Mouse (Mus musculus) megakaryocyte, embryonic 14.5 days (primary cell): Measurements from ENCODE around the gene Nup35. TPM values are rescaled to one million over a fixed set of nuclear protein-coding genes. Genes with fewer than 3 reads are reported as not detected.

Source experiments
- H3K27me3 ChIP-seq: replicated peaks from 2 replicates; pipeline ENCODE3; 2012; ENCODE audit warnings: inconsistent platforms
- H3K36me3 ChIP-seq: replicated peaks from 2 replicates; pipeline ENCODE3; 2012; ENCODE audit warnings: low read length, inconsistent platforms, mixed read lengths
- H3K4me1 ChIP-seq: 2 replicates; pipeline ENCODE4 v1.6.1; 2012; ENCODE audit warnings: inconsistent platforms
- H3K4me3 ChIP-seq: replicated peaks from 2 replicates; pipeline ENCODE3; 2012; ENCODE audit warnings: moderate library complexity, mild to moderate bottlenecking, inconsistent platforms
- H3K9me3 ChIP-seq: 2 replicates; pipeline ENCODE4 v1.6.1; 2012; ENCODE audit warnings: inconsistent platforms
- FLI1 ChIP-seq: IDR thresholded peaks from 2 replicates; pipeline ENCODE4 v1.6.1; 2012; ENCODE audit warnings: low read length, inconsistent platforms, mixed read lengths
- GATA1 ChIP-seq: IDR thresholded peaks from 3 replicates; pipeline ENCODE4 v1.6.1; 2012; ENCODE audit warnings: mixed read lengths, low read length, inconsistent platforms, borderline replicate concordance
- polyA plus RNA-seq: library from polyadenylated mRNA; stranded (reverse); fragments of >175 nt; gene quantifications from 2 replicates; pipeline ENCODE4 v1.2.3, GENCODE M21; 2012; ENCODE audit warnings: low replicate concordance; ENCODE audit not compliant: insufficient read depth

Gene Nup35
- polyA plus RNA-seq, 1 experiment = 1.1 TPM

DNA sequence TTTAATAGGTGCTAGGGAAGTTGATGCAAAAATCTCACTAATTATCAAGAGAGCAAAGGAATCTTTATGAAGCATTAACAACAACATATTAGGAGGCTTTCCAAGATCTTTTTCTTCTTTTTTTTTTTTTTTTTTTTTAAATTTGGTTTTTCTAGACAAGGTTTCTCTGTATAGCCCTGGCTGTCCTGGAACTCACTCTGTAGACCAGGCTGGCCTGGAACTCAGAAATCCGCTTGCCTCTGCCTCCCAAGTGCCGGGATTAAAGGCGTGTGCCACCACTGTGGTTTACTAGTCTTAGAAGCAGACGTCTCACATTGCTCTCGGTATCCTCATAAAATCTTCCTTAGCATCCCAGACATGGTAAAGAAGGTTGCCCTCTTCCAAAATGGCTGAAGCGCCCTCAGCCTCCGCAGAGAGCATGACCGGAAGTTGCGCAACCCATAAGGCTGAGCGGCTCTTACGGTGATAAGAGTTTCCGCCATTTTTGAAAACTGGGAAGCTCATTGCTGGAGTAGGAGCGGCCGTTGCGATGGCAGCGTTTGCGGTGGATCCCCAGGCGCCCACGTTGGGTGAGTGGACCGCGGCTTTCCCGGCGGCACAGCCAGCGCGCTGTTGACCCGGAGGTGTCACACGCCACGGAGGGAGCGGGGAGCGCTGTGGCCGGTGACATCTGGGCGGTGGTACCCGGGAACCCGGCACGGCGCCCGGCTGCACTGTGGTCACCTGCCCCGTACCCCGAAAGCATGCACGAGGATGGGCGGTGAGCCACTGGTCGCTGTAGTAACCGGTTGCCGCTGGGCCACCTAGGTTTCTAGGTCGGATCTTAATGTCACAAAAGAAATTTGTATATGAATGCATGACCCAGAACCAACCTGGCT lies 21.6 kb downstream of the Nup35 start:
- Histone ChIP-seq H3K4me3 (peak overlapping the region; percentile 99), H3K36me3 (peaks cover 16% of the 10 kb centered on the region), H3K9me3 (no peaks in the 10 kb centered on the region), H3K4me1 (peaks cover 39% of the 10 kb centered on the region), H3K27me3 (no peaks in the 10 kb centered on the region)
- TF ChIP-seq FLI1 = peak; percentile 40; the same call in 1 of the 2 replicates
- 0 out of 3 replicates have a peak, but pooled peaks have one; percentile 44 for TF ChIP-seq GATA1

DNA sequence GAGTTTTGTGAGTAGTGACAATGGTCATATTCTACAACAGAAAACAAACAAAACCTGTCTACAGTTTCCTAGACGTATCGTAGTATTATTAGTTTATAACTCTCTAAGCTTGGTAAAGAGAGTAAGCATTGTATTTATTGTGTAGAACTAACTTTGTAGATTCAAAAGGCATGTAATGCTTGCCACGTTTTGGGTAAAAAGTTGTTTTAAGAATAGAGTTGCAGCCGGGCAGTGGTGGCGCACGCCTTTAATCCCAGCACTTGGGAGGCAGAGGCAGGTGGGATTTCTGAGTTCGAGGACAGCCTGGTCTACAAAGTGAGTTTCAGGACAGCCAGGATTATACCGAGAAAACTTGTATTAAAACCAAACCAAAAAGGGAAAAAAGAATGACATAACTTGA lies 22.4 kb downstream of the Nup35 start:
- peak overlapping the region; percentile 99 for H3K4me3 ChIP-seq
- TF ChIP-seq GATA1 = no peak
- no peak for TF ChIP-seq FLI1
- H3K4me1 ChIP-seq = peaks cover 39% of the 10 kb centered on the region
- H3K36me3 ChIP-seq = peaks cover 22% of the 10 kb centered on the region
- H3K27me3 ChIP-seq = no peaks in the 10 kb centered on the region
- H3K9me3 ChIP-seq = no peaks in the 10 kb centered on the region

GRCm38 (mm10) chr2:80639864-80640263 lies 22.8 kb downstream of the Nup35 start:
- TF ChIP-seq FLI1 (no peak), GATA1 (no peak)
- peak overlapping the region; percentile 99 for H3K4me3 ChIP-seq

DNA sequence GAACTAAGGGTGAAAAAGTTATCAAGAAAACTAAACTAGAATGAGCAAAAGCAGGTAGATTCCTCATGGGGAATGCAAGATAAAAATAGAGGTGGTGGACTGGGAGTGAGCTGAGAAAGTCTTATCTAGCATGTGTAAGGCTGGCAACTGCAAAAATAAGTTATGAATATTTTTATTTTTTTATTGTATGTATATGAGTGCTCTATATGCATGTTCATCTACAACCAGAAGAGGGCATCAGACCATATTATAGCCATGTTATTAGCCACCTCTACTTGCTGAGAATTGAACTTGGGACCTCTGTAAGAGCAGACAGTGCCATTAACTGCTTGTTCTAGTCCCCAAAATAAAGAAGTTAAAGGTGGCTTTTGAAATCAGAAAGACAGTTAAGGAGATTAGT lies 44.4 kb downstream of the Nup35 start:
- H3K4me3 ChIP-seq = no peak overlapping the region
- H3K9me3 ChIP-seq = no peaks in the 10 kb centered on the region
- no peaks in the 10 kb centered on the region for H3K4me1 ChIP-seq
- TF ChIP-seq FLI1 (no peak), GATA1 (no peak)
- H3K27me3 ChIP-seq = no peaks in the 10 kb centered on the region
- peaks cover 47% of the 10 kb centered on the region for H3K36me3 ChIP-seq

More at GRCm38 (mm10) chr2:80639864-80640263, 22.8 kb downstream of the Nup35 start:
- Histone ChIP-seq H3K36me3 (peaks cover 24% of the 10 kb centered on the region), H3K4me1 (peaks cover 39% of the 10 kb centered on the region), H3K9me3 (no peaks in the 10 kb centered on the region), H3K27me3 (no peaks in the 10 kb centered on the region)

- H3K27me3 ChIP-seq = no peaks in the 10 kb centered on the region
- peaks cover 47% of the 10 kb centered on the region for H3K36me3 ChIP-seq
- no peak overlapping the region for H3K4me3 ChIP-seq
- H3K9me3 ChIP-seq = no peaks in the 10 kb centered on the region
- TF ChIP-seq FLI1 (no peak), GATA1 (no peak)
- H3K4me1 ChIP-seq = no peaks in the 10 kb centered on the region; the same call in 1 of the 2 replicates
Measured at GRCm38 (mm10) chr2:80662682-80663081, 45.6 kb downstream of the Nup35 start.

DNA sequence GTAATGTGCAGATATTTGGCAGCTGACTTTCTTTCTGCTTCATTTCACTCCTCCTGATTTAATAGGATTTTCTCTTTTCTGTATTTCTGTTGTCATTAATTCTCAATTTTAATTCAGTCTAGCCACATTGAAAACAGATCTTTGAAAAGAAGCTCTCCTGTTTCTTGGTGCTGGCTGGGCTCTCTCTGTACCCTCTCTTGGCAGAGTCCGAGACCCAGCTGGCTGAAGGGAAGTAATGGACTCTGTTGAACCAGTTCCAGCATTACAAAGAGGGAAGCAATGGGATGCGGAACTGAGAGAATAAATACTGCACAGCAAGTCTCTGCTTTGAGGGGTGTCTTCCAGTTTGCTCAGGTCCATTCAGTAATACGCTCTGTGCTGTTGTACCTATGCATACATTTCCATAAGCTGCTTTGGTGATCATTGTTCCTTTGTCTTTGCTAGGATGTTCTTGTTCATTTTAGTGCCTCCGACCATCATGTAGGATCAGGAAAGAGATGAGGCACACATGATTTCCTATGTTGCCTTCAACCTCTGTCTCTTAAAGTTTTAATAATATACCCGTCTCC lies 50.4 kb downstream of the Nup35 start:
- no peak overlapping the region for H3K4me3 ChIP-seq
- TF ChIP-seq GATA1 = no peak
- no peak for TF ChIP-seq FLI1
- H3K9me3 ChIP-seq = no peaks in the 10 kb centered on the region
- H3K4me1 ChIP-seq = peaks cover 8% of the 10 kb centered on the region
- peaks cover 29% of the 10 kb centered on the region for H3K36me3 ChIP-seq
- peaks cover under 1% of the 10 kb centered on the region for H3K27me3 ChIP-seq

DNA sequence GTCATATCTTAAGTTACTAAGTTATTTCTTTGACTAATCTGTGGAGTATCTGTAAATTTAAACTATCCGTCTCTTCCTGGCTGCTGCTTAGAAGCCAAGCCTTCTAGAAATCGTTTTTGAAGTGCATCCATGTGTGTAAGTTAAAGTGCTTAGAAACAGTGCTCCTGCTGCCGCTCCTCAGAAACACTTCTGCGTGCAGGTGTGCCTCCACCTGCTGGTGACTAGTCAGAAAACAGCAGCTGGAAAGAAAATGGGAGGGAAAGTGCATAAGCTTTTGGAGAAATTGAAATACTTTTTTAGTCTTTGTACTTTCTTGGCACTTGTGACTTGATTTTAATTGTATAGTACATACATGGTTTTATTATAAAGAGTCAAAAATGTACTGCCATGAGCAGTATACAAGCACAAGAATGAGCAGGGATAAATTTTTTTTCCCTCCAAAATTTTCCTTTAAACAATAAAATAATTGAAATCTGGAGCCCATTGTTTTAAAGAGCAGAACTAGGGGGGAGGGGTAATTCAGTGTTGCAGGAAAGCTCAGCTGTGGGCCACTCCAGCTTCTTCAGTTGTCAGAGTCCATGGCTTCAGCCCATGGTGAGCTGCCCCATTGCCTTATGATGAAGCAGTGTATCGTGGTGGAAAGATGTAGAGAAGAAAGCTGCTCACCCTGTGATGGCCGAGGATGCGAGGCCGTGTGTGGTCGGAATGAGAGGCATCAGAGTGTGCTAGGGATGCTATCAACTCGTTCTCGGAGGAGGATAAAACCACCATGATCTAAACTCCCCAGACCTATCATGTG lies 53.0 kb downstream of the Nup35 start:
- H3K4me3 ChIP-seq = no peak overlapping the region
- H3K27me3 ChIP-seq = peaks cover 11% of the 10 kb centered on the region
- H3K36me3 ChIP-seq = peaks cover 27% of the 10 kb centered on the region
- peaks cover 8% of the 10 kb centered on the region for H3K4me1 ChIP-seq
- no peaks in the 10 kb centered on the region for H3K9me3 ChIP-seq
- TF ChIP-seq FLI1 (no peak), GATA1 (no peak)

- Histone ChIP-seq H3K36me3 (no peaks in the 10 kb centered on the region), H3K27me3 (peaks cover 28% of the 10 kb centered on the region), H3K4me1 (peaks cover 14% of the 10 kb centered on the region), H3K9me3 (no peaks in the 10 kb centered on the region), H3K4me3 (no peak overlapping the region)
- no peak for TF ChIP-seq GATA1
- no peak for TF ChIP-seq FLI1
Measured at GRCm38 (mm10) chr2:80678803-80679202, 61.8 kb downstream of the Nup35 start.

GRCm38 (mm10) chr2:80683727-80684239 lies 66.7 kb downstream of the Nup35 start:
- no peak for TF ChIP-seq GATA1
- TF ChIP-seq FLI1 = no peak
- H3K9me3 ChIP-seq = no peaks in the 10 kb centered on the region
- H3K4me1 ChIP-seq = peaks cover 32% of the 10 kb centered on the region
- H3K36me3 ChIP-seq = no peaks in the 10 kb centered on the region
- H3K27me3 ChIP-seq = peaks cover 22% of the 10 kb centered on the region
- H3K4me3 ChIP-seq = no peak overlapping the region
